Mouse (Mus musculus) midbrain, embryonic 11.5 days (tissue): Measurements from ENCODE around the gene Drosha. TPM values are rescaled to one million over a fixed set of nuclear protein-coding genes. Genes with fewer than 3 reads are reported as not detected.

ENCODE experiments used
- ATAC-seq: fragments of 200-750 bp; cut with Nextera tagmentation; 2 replicates; pipeline ENCODE4 v1.8.0; 2017; ENCODE audit warnings: moderate TSS enrichment, moderate library complexity; ENCODE audit not compliant: low FRiP score
- DNase-seq: peaks from one replicate; pipeline ENCODE4 v3.0.0; 2015; ENCODE audit warnings: low spot score; ENCODE audit errors: missing footprints
- H3K27ac ChIP-seq: fragments of 300-500 bp; sonication (generic); 2 replicates; pipeline ENCODE4 v1.5.1; 2014; ENCODE audit warnings: low read depth, low read length
- H3K27me3 ChIP-seq: fragments of 300-500 bp; sonication (generic); 2 replicates; pipeline ENCODE4 v1.6.1; 2014; ENCODE audit warnings: mild to moderate bottlenecking, low read length, moderate library complexity, mixed read lengths; ENCODE audit not compliant: control insufficient read depth, insufficient read depth
- H3K36me3 ChIP-seq: fragments of 300-500 bp; sonication (generic); 2 replicates; pipeline ENCODE4 v1.6.1; 2014; ENCODE audit warnings: mild to moderate bottlenecking, low read length, moderate library complexity, mixed read lengths; ENCODE audit not compliant: control insufficient read depth, insufficient read depth
- H3K4me1 ChIP-seq: fragments of 300-500 bp; sonication (generic); 2 replicates; pipeline ENCODE4 v1.6.1; 2014; ENCODE audit warnings: low read length; ENCODE audit not compliant: control insufficient read depth, insufficient read depth
- H3K4me2 ChIP-seq: fragments of 300-500 bp; sonication (generic); 2 replicates; pipeline ENCODE4 v1.6.1; 2014; ENCODE audit warnings: mild to moderate bottlenecking, moderate library complexity
- H3K4me3 ChIP-seq: fragments of 300-500 bp; sonication (generic); 2 replicates; pipeline ENCODE4 v1.5.1; 2014; ENCODE audit warnings: low read depth, low read length
- H3K9ac ChIP-seq: fragments of 300-500 bp; sonication (generic); 2 replicates; pipeline ENCODE4 v1.6.1; 2014; ENCODE audit warnings: low read length
- H3K9me3 ChIP-seq: fragments of 300-500 bp; sonication (generic); 2 replicates; pipeline ENCODE4 v1.6.1; 2016; ENCODE audit warnings: low read length; ENCODE audit not compliant: control insufficient read depth
- WGBS: fragments of 180-500 bp; shearing (Covaris S2); extraction: QIAGEN DNeasy Blood & Tissue Kit; methylation state at CpG from one replicate; pipeline ENCODE4 v1.1.7; 2014; 5-methylcytosine and 5-hydroxymethylcytosine counted together
- polyA plus RNA-seq: library from polyadenylated mRNA; unstranded; fragments of >200 nt; fragmentation: Nextera tagmentation; extraction: Ambion mirVana; gene quantifications from 2 replicates; pipeline ENCODE4 v1.2.1, GENCODE M21; 2014

Drosha gene
- polyA plus RNA-seq, 1 experiment from 2014 or later: 79.2 TPM

GRCm38 (mm10) chr15:12848196-12848975 is 23.8 kb downstream of the Drosha start:
- no peak overlapping the region for H3K4me2 ChIP-seq
- H3K9ac ChIP-seq: no peak overlapping the region
- no peak overlapping the region for H3K27ac ChIP-seq
- WGBS: 94% methylated on average over 11 of the region's 11 CpGs
- H3K27me3 ChIP-seq: no peaks in the 10 kb centered on the region
- no peaks in the 10 kb centered on the region for H3K9me3 ChIP-seq
- DNase-seq (no peak), ATAC-seq (no peak)
- no peaks in the 10 kb centered on the region for H3K4me1 ChIP-seq
- no peak overlapping the region for H3K4me3 ChIP-seq
- peaks cover 29% of the 10 kb centered on the region for H3K36me3 ChIP-seq

GRCm38 (mm10) chr15:12849373-12849772 is 24.8 kb downstream of the Drosha start:
- Histone ChIP-seq H3K4me1 (no peaks in the 10 kb centered on the region), H3K9ac (no peak overlapping the region), H3K9me3 (no peaks in the 10 kb centered on the region), H3K27ac (no peak overlapping the region), H3K4me2 (no peak overlapping the region), H3K4me3 (no peak overlapping the region), H3K36me3 (peaks cover 30% of the 10 kb centered on the region), H3K27me3 (no peaks in the 10 kb centered on the region)
- ATAC-seq (no peak), DNase-seq (no peak)
- 86% methylated on average over 4 of the region's 4 CpGs for WGBS

- Histone ChIP-seq H3K27me3 (no peaks in the 10 kb centered on the region), H3K9ac (no peak overlapping the region), H3K4me2 (no peak overlapping the region), H3K9me3 (no peaks in the 10 kb centered on the region), H3K4me1 (no peaks in the 10 kb centered on the region), H3K27ac (no peak overlapping the region), H3K4me3 (no peak overlapping the region), H3K36me3 (peaks cover 31% of the 10 kb centered on the region)
- DNase-seq: no peak
- no peak for ATAC-seq
- WGBS: 94% methylated on average over 8 of the region's 8 CpGs
Observed at GRCm38 (mm10) chr15:12853471-12853870, 28.9 kb downstream of the Drosha start.

- Histone ChIP-seq H3K36me3 (peaks cover 27% of the 10 kb centered on the region), H3K4me2 (no peak overlapping the region), H3K27me3 (no peaks in the 10 kb centered on the region), H3K27ac (no peak overlapping the region), H3K9ac (no peak overlapping the region), H3K4me1 (no peaks in the 10 kb centered on the region), H3K9me3 (no peaks in the 10 kb centered on the region), H3K4me3 (no peak overlapping the region)
- no peak for DNase-seq
- ATAC-seq: no peak
- WGBS: 96% methylated on average over 6 of the region's 6 CpGs
Observed at GRCm38 (mm10) chr15:12856780-12857179, 32.2 kb downstream of the Drosha start.

GRCm38 (mm10) chr15:12857840-12858516 is 33.4 kb downstream of the Drosha start:
- Histone ChIP-seq H3K9me3 (no peaks in the 10 kb centered on the region), H3K27me3 (no peaks in the 10 kb centered on the region), H3K27ac (no peak overlapping the region), H3K9ac (no peak overlapping the region), H3K4me1 (no peaks in the 10 kb centered on the region), H3K4me2 (no peak overlapping the region), H3K36me3 (peaks cover 31% of the 10 kb centered on the region), H3K4me3 (no peak overlapping the region)
- ATAC-seq (no peak), DNase-seq (no peak)
- WGBS: 93% methylated on average over 12 of the region's 12 CpGs

GRCm38 (mm10) chr15:12858645-12859044 is 34.0 kb downstream of the Drosha start:
- ATAC-seq: no peak
- no peak overlapping the region for H3K9ac ChIP-seq
- no peak overlapping the region for H3K27ac ChIP-seq
- H3K9me3 ChIP-seq: no peaks in the 10 kb centered on the region
- no peaks in the 10 kb centered on the region for H3K27me3 ChIP-seq
- 94% methylated on average over 3 of the region's 3 CpGs for WGBS
- H3K4me3 ChIP-seq: no peak overlapping the region
- H3K4me1 ChIP-seq: no peaks in the 10 kb centered on the region
- no peak overlapping the region for H3K4me2 ChIP-seq
- DNase-seq: no peak
- H3K36me3 ChIP-seq: peaks cover 28% of the 10 kb centered on the region

GRCm38 (mm10) chr15:12862061-12862460 is 37.4 kb downstream of the Drosha start:
- H3K27ac ChIP-seq: no peak overlapping the region
- 88% methylated on average over 3 of the region's 3 CpGs for WGBS
- H3K9ac ChIP-seq: no peak overlapping the region
- no peaks in the 10 kb centered on the region for H3K27me3 ChIP-seq
- no peaks in the 10 kb centered on the region for H3K4me1 ChIP-seq
- peaks cover 24% of the 10 kb centered on the region for H3K36me3 ChIP-seq
- no peak overlapping the region for H3K4me2 ChIP-seq
- H3K9me3 ChIP-seq: no peaks in the 10 kb centered on the region
- no peak overlapping the region for H3K4me3 ChIP-seq
- DNase-seq: no peak
- no peak for ATAC-seq

GRCm38 (mm10) chr15:12863669-12864068 is 39.1 kb downstream of the Drosha start:
- 86% methylated on average over 1 of the region's 1 CpGs for WGBS
- Histone ChIP-seq H3K4me1 (no peaks in the 10 kb centered on the region), H3K4me2 (no peak overlapping the region), H3K27me3 (no peaks in the 10 kb centered on the region), H3K27ac (no peak overlapping the region), H3K9me3 (no peaks in the 10 kb centered on the region), H3K4me3 (no peak overlapping the region), H3K36me3 (peaks cover 21% of the 10 kb centered on the region; the same call in 1 of the 2 replicates), H3K9ac (no peak overlapping the region)
- ATAC-seq (no peak), DNase-seq (no peak)

GRCm38 (mm10) chr15:12865595-12866314 is 41.1 kb downstream of the Drosha start:
- 92% methylated on average over 7 of the region's 7 CpGs for WGBS
- no peak overlapping the region for H3K4me3 ChIP-seq
- H3K27me3 ChIP-seq: no peaks in the 10 kb centered on the region
- no peak for ATAC-seq
- H3K4me2 ChIP-seq: no peak overlapping the region
- no peaks in the 10 kb centered on the region for H3K9me3 ChIP-seq
- no peaks in the 10 kb centered on the region for H3K4me1 ChIP-seq
- H3K9ac ChIP-seq: no peak overlapping the region
- DNase-seq: no peak
- no peak overlapping the region for H3K27ac ChIP-seq
- H3K36me3 ChIP-seq: peaks cover 19% of the 10 kb centered on the region; the same call in 1 of the 2 replicates
